Comparison of ENCODE assay signal across 26 mouse cellular contexts in the genomic region with DNA sequence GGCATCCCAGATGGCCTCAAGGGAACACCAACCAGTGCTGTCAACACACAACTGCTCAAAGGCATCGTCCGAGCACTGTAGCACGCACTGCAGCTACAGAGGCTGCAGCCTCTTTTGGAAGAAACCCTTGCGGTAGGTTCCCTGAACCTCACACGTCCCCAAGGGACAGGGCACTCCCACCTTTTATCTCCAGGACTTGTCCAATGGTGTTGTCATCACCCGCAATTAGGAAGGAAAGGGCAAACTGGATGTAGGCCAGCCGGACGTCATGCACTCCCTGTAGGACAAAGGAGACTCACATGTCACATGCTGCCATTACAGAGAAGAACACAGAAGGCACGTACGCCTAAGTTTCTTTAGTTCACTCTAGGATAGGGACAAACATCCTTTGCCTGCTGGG. TPM values are rescaled to one million over a fixed set of nuclear protein-coding genes. Genes with fewer than 3 reads are reported as not detected.
DNase-seq lines count a peak whose midpoint lies in the region; ATAC-seq and TF ChIP-seq lines count a peak whose summit lies in the region.
"Had no signal": no experiment of that assay in that cellular context is flagged by ENCODE, and none has a peak within 500 bp of the region (broad histone marks: within the 10 kb centered on the region; RNA-seq: fewer than 3 reads in every experiment).

No protein-coding gene starts in this region.

- H3K4me3 ChIP-seq in heart, embryonic 11.5 days (ENCODE audit: low read depth, low read length), result no peak overlapping the region
- H3K4me3 ChIP-seq in heart, postnatal 0 days (ENCODE audit: low read depth, low read length), result no peak overlapping the region
- H3K4me3 ChIP-seq in embryonic facial prominence, embryonic 10.5 days, result no peak overlapping the region
- no peak overlapping the region for H3K4me3 ChIP-seq in hindbrain, postnatal 0 days (ENCODE audit: low read length)
- H3K4me3 ChIP-seq: forebrain, embryonic 15.5 days; hindbrain, embryonic 10.5 days; limb, embryonic 13.5 days; liver, embryonic 12.5 days had no signal

- H3K4me1 ChIP-seq in heart, embryonic 11.5 days (ENCODE audit: control insufficient read depth, insufficient read depth, low read length), result peaks cover 9% of the 10 kb centered on the region; the same call in 1 of the 2 replicates
- peaks cover 30% of the 10 kb centered on the region for H3K4me1 ChIP-seq in heart, postnatal 0 days (ENCODE audit: control insufficient read depth, insufficient read depth)
- no peaks in the 10 kb centered on the region for H3K4me1 ChIP-seq in embryonic facial prominence, embryonic 10.5 days
- no peaks in the 10 kb centered on the region for H3K4me1 ChIP-seq in hindbrain, postnatal 0 days (ENCODE audit: insufficient read depth, low read length)
- H3K4me1 ChIP-seq: forebrain, embryonic 15.5 days; hindbrain, embryonic 10.5 days; limb, embryonic 13.5 days; liver, embryonic 12.5 days had no signal

- H3K9me3 ChIP-seq in heart, embryonic 11.5 days (replicated peaks; ENCODE audit: control insufficient read depth, low read length), result no peaks in the 10 kb centered on the region
- no peaks in the 10 kb centered on the region for H3K9me3 ChIP-seq in heart, postnatal 0 days (replicated peaks; ENCODE audit: control insufficient read depth, low read length)
- no peaks in the 10 kb centered on the region for H3K9me3 ChIP-seq in embryonic facial prominence, embryonic 10.5 days
- H3K9me3 ChIP-seq in hindbrain, postnatal 0 days (ENCODE audit: low read length), result no peaks in the 10 kb centered on the region
- H3K9me3 ChIP-seq: forebrain, embryonic 15.5 days; hindbrain, embryonic 10.5 days; limb, embryonic 13.5 days; liver, embryonic 12.5 days had no signal

- no peak overlapping the region for H3K9ac ChIP-seq in heart, embryonic 11.5 days (ENCODE audit: low read depth, low read length)
- H3K9ac ChIP-seq in heart, postnatal 0 days (replicated peaks; ENCODE audit: low read depth, low read length), result no peak overlapping the region
- H3K9ac ChIP-seq in hindbrain, postnatal 0 days (replicated peaks; ENCODE audit: low read length), result no peak overlapping the region
- H3K9ac ChIP-seq: forebrain, embryonic 15.5 days; limb, embryonic 13.5 days; liver, embryonic 12.5 days had no signal

- peaks cover 2% of the 10 kb centered on the region; the same call in 1 of the 2 replicates for H3K36me3 ChIP-seq in heart, embryonic 11.5 days (ENCODE audit: control insufficient read depth, insufficient read depth, low read length)
- H3K36me3 ChIP-seq in heart, postnatal 0 days (replicated peaks; ENCODE audit: control insufficient read depth, insufficient read depth, low read length), result peaks cover 55% of the 10 kb centered on the region
- peaks cover 96% of the 10 kb centered on the region for H3K36me3 ChIP-seq in embryonic facial prominence, embryonic 10.5 days (replicated peaks)
- peaks cover 39% of the 10 kb centered on the region for H3K36me3 ChIP-seq in hindbrain, postnatal 0 days (ENCODE audit: insufficient read depth, low read length)

- peak; percentile 52; the same call in 1 of the 2 replicates for ATAC-seq in heart, embryonic 11.5 days (replicated peaks; ENCODE audit: insufficient number of reproducible peaks, low FRiP score, low TSS enrichment)
- ATAC-seq in heart, postnatal 0 days (ENCODE audit: insufficient read depth, low read depth), result peak; percentile 95
- no peak for ATAC-seq in hindbrain, postnatal 0 days
- ATAC-seq: forebrain, embryonic 15.5 days; liver, embryonic 12.5 days; Patski had no signal

- TF ChIP-seq EP300 in heart, postnatal 0 days (IDR thresholded peaks at IDR 0.05; ENCODE audit: low read depth), result peak; percentile 79

- no peak overlapping the region for H3K4me2 ChIP-seq in heart, embryonic 11.5 days
- no peak overlapping the region for H3K4me2 ChIP-seq in heart, postnatal 0 days (ENCODE audit: low read depth, low read length)
- no peak overlapping the region for H3K4me2 ChIP-seq in hindbrain, postnatal 0 days (ENCODE audit: low read depth, low read length)
- H3K4me2 ChIP-seq: forebrain, embryonic 15.5 days; limb, embryonic 13.5 days; liver, embryonic 12.5 days; midbrain, embryonic 11.5 days had no signal

- H3K27ac ChIP-seq in heart, embryonic 11.5 days (ENCODE audit: low read depth, low read length), result no peak overlapping the region
- H3K27ac ChIP-seq in heart, postnatal 0 days (ENCODE audit: low read depth), result peak overlapping the region; percentile 80
- no peak overlapping the region for H3K27ac ChIP-seq in embryonic facial prominence, embryonic 10.5 days (replicated peaks)
- no peak overlapping the region for H3K27ac ChIP-seq in hindbrain, postnatal 0 days
- H3K27ac ChIP-seq: forebrain, embryonic 15.5 days; hindbrain, embryonic 10.5 days; limb, embryonic 13.5 days; liver, embryonic 12.5 days had no signal

- 50% methylated on average over 10 of the region's 10 CpGs for WGBS in heart, embryonic 11.5 days (ENCODE audit: insufficient replicate concordance)
- WGBS in heart, postnatal 0 days, result 28% methylated on average over 10 of the region's 10 CpGs
- 89% methylated on average over 10 of the region's 10 CpGs for WGBS in embryonic facial prominence, embryonic 10.5 days
- 83% methylated on average over 10 of the region's 10 CpGs for WGBS in hindbrain, postnatal 0 days

- peak; percentile 46 for DNase-seq in adrenal gland, postnatal 14 days
- no peak for DNase-seq in adrenal gland, adult 18-20 months (ENCODE audit: low spot score in 2 of 2)
- peak; percentile 93 for DNase-seq in heart, postnatal 0 days (ENCODE audit: low spot score)
- DNase-seq in embryonic facial prominence, embryonic 10.5 days (ENCODE audit: low spot score), result no peak
- DNase-seq in frontal cortex, postnatal 25 days (ENCODE audit: low spot score in 2 of 2), result no peak
- DNase-seq in hindbrain, postnatal 0 days (ENCODE audit: low spot score), result no peak
- DNase-seq in urinary bladder, postnatal 25 days (ENCODE audit: low spot score), result no peak
- DNase-seq: adrenal gland, postnatal 25 days; cerebellum, adult 9-11 months; gastrocnemius, postnatal 10 days; kidney, adult 18-20 months; kidney, postnatal 4 days; lung, adult 18-20 months; lung, postnatal 10 days; thymus, adult 18-20 months; thymus, postnatal 4 days had no signal

- H3K27me3 ChIP-seq in heart, embryonic 11.5 days (ENCODE audit: control insufficient read depth, insufficient read depth, low read length), result no peaks in the 10 kb centered on the region
- no peaks in the 10 kb centered on the region for H3K27me3 ChIP-seq in heart, postnatal 0 days (ENCODE audit: control insufficient read depth, insufficient read depth, low read length)
- H3K27me3 ChIP-seq in embryonic facial prominence, embryonic 10.5 days (replicated peaks; ENCODE audit: low read depth, poor library complexity, severe bottlenecking), result no peaks in the 10 kb centered on the region
- H3K27me3 ChIP-seq in hindbrain, postnatal 0 days (ENCODE audit: insufficient read depth, low read length), result no peaks in the 10 kb centered on the region
- H3K27me3 ChIP-seq: forebrain, embryonic 15.5 days; limb, embryonic 13.5 days; liver, embryonic 12.5 days; Patski had no signal

- peak; percentile 20 for TF ChIP-seq CTCF in heart, postnatal 0 days (IDR thresholded peaks at IDR 0.05; ENCODE audit: low read depth)
- TF ChIP-seq CTCF in hindbrain, postnatal 0 days (IDR thresholded peaks at IDR 0.05; ENCODE audit: low read depth), result no peak

RNA-seq across cellular contexts. Expression of a gene that starts 10.4 kb away (rescaled TPM):
- total RNA-seq in adrenal gland, postnatal 14 days (2021), result 16.4 and 17.0 TPM in 2 replicates
- 10 to 100 TPM; 17.6 to 18.2 TPM for total RNA-seq in adrenal gland, adult 18-20 months (2021)
- 7.0 and 9.9 TPM in 2 replicates for polyA plus RNA-seq in heart, embryonic 11.5 days (2014; fragmentation: Nextera tagmentation; extraction: Ambion mirVana)
- total RNA-seq in heart, postnatal 0 days (2014; rRNA removed; ENCODE audit: low replicate concordance), result 8.7 and 16.5 TPM in 2 replicates
- polyA plus RNA-seq in heart, postnatal 0 days (2015; fragmentation: Nextera tagmentation; extraction: Ambion mirVana), result 2.7 and 3.0 TPM in 2 replicates
- 10.9 and 11.5 TPM in 2 replicates for polyA plus RNA-seq in embryonic facial prominence, embryonic 10.5 days (2016; fragmentation: Nextera tagmentation; extraction: Ambion mirVana)
- total RNA-seq in hindbrain, postnatal 0 days (2014; rRNA removed), result 14.5 and 17.6 TPM in 2 replicates
- 4.0 and 4.5 TPM in 2 replicates for polyA plus RNA-seq in hindbrain, postnatal 0 days (2015; fragmentation: Nextera tagmentation; extraction: Ambion mirVana)

RNA-seq across cellular contexts. Expression of a gene that starts 26.7 kb away (rescaled TPM):
- total RNA-seq in adrenal gland, postnatal 14 days (2021), result 4.1 and 4.3 TPM in 2 replicates
- total RNA-seq in adrenal gland, adult 18-20 months (2021), result 1 to 10 TPM; 5.2 to 8.2 TPM
- 1.3 and 1.9 TPM in 2 replicates for polyA plus RNA-seq in heart, embryonic 11.5 days (2014; fragmentation: Nextera tagmentation; extraction: Ambion mirVana)
- 3.2 and 11.4 TPM in 2 replicates for total RNA-seq in heart, postnatal 0 days (2014; rRNA removed; ENCODE audit: low replicate concordance)
- 1.1 and 1.7 TPM in 2 replicates for polyA plus RNA-seq in heart, postnatal 0 days (2015; fragmentation: Nextera tagmentation; extraction: Ambion mirVana)
- polyA plus RNA-seq in embryonic facial prominence, embryonic 10.5 days (2016; fragmentation: Nextera tagmentation; extraction: Ambion mirVana), result 0.36 and 0.41 TPM in 2 replicates
- total RNA-seq in hindbrain, postnatal 0 days (2014; rRNA removed), result 2.3 and 9.4 TPM in 2 replicates
- polyA plus RNA-seq in hindbrain, postnatal 0 days (2015; fragmentation: Nextera tagmentation; extraction: Ambion mirVana), result 3.9 and 4.0 TPM in 2 replicates
- total RNA-seq: common myeloid progenitor, adult 5-6 weeks; megakaryocyte progenitor cell, adult 5-6 weeks; neutrophil, adult 5-6 weeks had no signal

Comparison
In these comparisons a context has a peak if more than half of its experiments do, and no peak if none do; other contexts are left out.
1. DNase-seq: peak in adrenal gland, postnatal 14 days (single experiment) and heart, postnatal 0 days (single experiment); none in adrenal gland, adult 18-20 months (0 of 2), embryonic facial prominence, embryonic 10.5 days (single experiment), frontal cortex, postnatal 25 days (0 of 2), hindbrain, postnatal 0 days (single experiment) and urinary bladder, postnatal 25 days (single experiment).